Mouse (Mus musculus): ENCODE data around the gene Actl6a.
"Not testable (repeated sequence)": the region's sequence is repeated elsewhere in the genome, so short reads cannot be mapped to it uniquely, and the experiment has no call there.

The Actl6a gene

GRCm38 (mm10) chr3:32694737-32695582 is 11.1 kb upstream of the Actl6a start:
- no peak for DNase-seq (ENCODE audit: low spot score)

GRCm38 (mm10) chr3:32695583-32695980 is 10.5 kb upstream of the Actl6a start:
- no peak for DNase-seq (ENCODE audit: low spot score)

- peak; percentile 74 for DNase-seq (ENCODE audit: low spot score)
These were observed 7.8 kb upstream of the Actl6a start for GRCm38 (mm10) chr3:32698228-32698863.

DNA sequence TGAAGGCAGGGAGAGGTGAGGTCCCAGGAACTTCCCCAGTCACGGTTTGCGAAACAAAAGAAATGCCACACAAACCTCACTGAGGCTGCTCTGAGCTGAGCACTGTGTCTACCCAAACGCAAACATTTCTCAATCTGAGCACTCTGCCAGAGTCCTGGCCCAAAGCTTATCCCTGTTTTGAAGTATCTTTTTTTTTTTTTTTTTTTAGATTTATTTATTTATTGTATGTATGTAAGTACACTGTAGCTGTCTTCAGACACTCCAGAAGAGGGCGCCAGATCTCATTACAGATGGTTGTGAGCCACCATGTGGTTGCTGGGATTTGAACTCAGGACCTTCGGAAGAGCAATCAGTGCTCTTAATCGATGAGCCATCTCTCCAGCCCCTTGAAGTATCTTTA is 2.1 kb upstream of the Actl6a start:
- not testable (repeated sequence) for DNase-seq (ENCODE audit: low spot score)

- not testable (repeated sequence) for DNase-seq (ENCODE audit: low spot score)
These were observed 1.5 kb upstream of the Actl6a start for GRCm38 (mm10) chr3:32704632-32705031.

DNA sequence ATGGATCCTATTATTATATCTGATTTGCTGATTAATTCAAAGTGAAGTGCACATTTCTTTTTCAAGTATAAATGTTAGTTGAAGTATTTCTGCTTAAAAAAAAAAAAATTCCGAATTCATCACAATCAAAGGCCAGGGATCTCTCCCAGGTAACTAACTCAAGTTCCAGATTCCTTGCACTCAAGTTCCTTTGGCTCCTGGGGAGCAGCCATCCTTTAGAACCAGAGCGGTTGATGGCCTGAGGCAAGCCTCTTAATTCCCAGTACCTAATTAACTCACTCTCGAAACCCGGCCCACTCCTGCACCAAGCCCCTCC is 1.9 kb downstream of the Actl6a start:
- no peak for DNase-seq (ENCODE audit: low spot score)

- DNase-seq (ENCODE audit: low spot score): peak; percentile 98
These were observed 2.5 kb downstream of the Actl6a start for GRCm38 (mm10) chr3:32708368-32709231.

DNA sequence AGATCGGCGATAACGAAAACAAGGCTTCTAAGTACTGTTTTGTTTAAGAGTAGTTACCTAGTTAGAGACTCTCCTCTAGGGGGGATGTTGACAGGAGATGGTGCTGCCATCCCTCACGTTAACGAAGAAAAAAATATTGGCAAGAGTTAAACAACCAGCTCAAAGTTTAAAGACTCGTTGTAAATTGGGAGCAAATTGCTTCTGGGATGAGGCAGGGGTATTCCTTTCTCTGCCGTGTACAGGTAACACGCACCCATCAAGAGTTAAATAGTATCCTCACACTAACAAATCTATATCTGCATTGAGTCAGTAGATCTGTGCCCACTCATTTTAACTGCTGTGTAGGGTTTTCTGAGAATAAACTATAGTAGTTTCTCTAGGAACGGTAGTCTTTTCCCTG is 3.3 kb downstream of the Actl6a start:
- DNase-seq (ENCODE audit: low spot score): no peak

- DNase-seq (ENCODE audit: low spot score): no peak
These were observed 7.6 kb downstream of the Actl6a start for GRCm38 (mm10) chr3:32713711-32714110.

DNA sequence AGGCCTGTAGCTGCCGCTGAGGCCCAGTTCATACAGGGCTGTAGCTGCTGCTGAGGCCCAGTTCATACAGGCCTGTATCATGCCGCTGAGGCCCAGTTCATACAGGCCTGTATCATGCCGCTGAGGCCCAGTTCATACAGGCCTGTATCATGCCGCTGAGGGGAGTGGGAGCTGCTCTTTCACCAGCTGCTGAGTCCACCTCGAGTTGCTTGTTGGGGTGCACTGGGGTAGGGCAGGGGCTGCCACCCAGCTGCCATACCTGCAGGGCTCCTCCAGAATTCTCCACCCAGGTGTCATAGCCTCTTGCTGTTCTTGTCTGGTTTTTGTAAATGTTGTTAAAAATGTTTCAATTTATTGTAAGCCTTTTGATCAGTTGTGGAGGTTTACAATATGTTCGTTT is 11.3 kb downstream of the Actl6a start:
- DNase-seq (ENCODE audit: low spot score): not testable (repeated sequence)

- no peak for DNase-seq (ENCODE audit: low spot score)
These were observed 12.2 kb downstream of the Actl6a start for GRCm38 (mm10) chr3:32718271-32718670.

DNA sequence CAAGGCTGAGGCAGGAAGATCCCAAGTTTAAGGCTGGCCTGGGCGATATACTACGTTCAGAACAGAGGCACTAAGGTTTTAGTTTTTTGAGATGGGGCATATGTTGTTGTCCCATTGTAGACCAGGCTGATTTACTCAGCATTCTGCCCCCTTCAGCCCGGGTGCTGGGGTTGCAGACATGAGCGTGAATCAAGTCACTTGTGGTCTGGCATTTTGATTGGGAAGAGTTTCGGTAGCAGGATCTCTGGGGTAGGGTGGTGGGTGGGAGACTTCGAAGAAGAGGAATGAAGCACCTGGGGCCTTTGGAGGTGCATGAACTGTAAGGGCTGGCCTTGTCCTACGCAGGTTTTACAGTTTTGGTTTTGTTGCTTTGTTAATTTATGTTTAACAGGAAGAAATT is 18.1 kb downstream of the Actl6a start:
- DNase-seq (ENCODE audit: low spot score): no peak

DNA sequence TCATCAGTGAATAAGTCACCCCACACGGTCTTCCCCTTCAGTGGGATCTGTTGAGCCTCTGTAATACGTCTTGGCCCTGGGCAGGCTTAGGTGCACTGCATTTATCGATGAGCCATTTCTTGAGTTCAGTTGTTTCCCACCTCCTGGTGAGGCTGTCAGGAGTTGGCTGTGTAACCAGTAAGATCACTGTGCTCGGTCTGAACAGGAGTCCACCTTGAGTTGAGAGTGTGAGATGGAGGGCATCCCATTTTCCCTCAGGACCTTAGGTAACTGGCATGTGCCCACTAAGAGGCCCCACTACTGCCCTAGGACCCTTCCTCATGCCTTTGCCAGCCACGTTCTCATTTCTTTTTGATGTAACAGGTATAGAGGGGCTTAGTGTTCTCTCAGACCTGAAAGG is 19.9 kb downstream of the Actl6a start:
- no peak for DNase-seq (ENCODE audit: low spot score)

- no peak for DNase-seq (ENCODE audit: low spot score)
These were observed 21.8 kb downstream of the Actl6a start for GRCm38 (mm10) chr3:32727861-32728260.

DNA sequence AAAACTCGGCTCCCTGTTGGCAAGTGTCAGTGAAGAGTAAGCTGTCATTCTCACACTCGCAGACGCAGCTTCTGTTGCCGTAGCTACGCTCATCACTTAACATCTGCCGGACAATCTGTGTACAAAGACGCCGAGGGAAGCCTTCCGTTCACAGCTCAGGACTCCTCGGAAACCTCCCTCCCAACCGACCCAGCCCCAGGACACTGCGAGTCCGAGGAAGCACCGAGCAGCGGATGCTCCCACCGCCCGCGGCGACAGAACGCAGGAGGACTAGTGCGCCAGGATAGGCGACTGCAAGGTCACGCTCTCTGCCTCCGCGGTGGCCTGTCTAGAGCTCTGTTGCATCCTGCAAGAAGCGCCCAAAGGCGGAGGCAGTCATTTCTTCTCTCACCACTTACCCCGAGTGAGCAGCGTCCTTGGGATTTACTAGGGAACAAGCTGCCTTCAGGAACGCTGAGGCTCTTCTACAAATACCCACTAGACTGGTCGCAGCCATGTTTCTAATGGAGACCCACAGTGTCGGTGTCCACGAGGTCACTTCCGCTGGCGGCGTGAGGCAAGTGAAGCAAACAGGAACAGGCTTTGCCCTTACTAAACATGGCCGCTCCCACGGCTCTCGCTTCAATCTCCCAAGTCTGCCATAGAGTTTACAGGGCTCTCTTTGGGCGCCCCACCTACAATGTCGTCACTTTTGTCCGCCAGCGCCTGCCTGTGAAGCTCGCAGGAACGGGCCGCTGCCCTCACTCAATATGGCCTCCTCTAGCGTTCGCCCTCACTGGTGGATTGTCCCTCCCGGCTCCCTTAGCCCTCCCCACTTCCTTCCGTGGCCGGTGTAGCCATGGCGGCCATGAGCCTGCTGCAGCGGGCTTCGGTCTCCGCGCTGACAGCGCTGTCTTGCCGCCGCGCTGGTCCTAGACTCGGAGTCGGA is 30.4 kb downstream of the Actl6a start, which contains the start of gene Ndufb5:
Gene Ndufb5, plus strand, starts transcription at position 747 of the 928 bp plus-strand sequence.
- peak; percentile 99 for DNase-seq (ENCODE audit: low spot score)

DNA sequence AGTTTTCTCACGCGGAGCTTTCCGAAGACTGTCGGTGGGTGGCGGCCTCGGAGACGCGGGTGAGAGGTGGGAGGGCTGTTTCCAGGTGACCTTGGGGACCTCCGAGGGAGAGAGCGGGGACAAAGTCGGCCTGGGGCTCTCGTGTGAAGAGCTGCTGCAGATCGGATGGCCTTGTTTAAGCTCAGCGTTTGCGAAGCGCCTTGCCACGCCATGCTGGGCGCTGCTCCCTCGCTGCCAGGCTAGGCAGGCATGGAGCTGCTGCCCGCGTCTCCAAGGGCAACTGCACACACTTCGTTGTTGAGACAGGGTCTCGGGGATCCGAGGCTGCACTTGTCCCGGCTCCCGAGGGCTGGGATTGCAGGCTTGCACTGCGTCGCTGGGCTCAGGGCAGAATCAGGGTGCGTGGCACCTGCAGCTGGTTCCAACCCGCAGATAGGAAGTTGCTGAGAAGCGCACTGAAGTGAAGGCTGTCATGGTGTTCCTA is 31.1 kb downstream of the Actl6a start, which contains the start of gene Mrpl47:
Gene Mrpl47, minus strand, starts transcription at position 434 of the 484 bp plus-strand sequence.
- DNase-seq (ENCODE audit: low spot score): no peak

GRCm38 (mm10) chr3:32738549-32738948 is 32.5 kb downstream of the Actl6a start:
- DNase-seq (ENCODE audit: low spot score): no peak

GRCm38 (mm10) chr3:32742276-32742780 is 36.2 kb downstream of the Actl6a start:
- no peak for DNase-seq (ENCODE audit: low spot score)

GRCm38 (mm10) chr3:32745001-32745400 is 38.9 kb downstream of the Actl6a start:
- DNase-seq (ENCODE audit: low spot score): no peak

- DNase-seq (ENCODE audit: low spot score): not testable (repeated sequence)
These were observed 39.3 kb downstream of the Actl6a start for GRCm38 (mm10) chr3:32745426-32745825.

- no peak for DNase-seq (ENCODE audit: low spot score)
These were observed 42.3 kb downstream of the Actl6a start for GRCm38 (mm10) chr3:32748384-32748783.

Data from MN1 (cell line).